Mouse (Mus musculus) heart, embryonic 10.5 days (tissue): ENCODE measurements at regions not wholly inside any gene's neighbourhood (a gene's known extent, or its start where the extent isn't known, plus 50 kb on each side); places are given as distances from the start of the nearest gene placed in this dataset.

Experiments
- DNase-seq: peaks from one replicate; pipeline ENCODE4 v3.0.0-alpha.2; 2017; ENCODE audit warnings: low spot score
- H3K27ac ChIP-seq: fragments of 300-500 bp; sonication (generic); 2 replicates; pipeline ENCODE4 v1.5.1; 2016; ENCODE audit warnings: mild to moderate bottlenecking
- H3K27me3 ChIP-seq: fragments of 300-500 bp; sonication (generic); 2 replicates; pipeline ENCODE4 v1.6.1; 2016; ENCODE audit warnings: mild to moderate bottlenecking; ENCODE audit not compliant: poor library complexity, insufficient read depth, severe bottlenecking
- H3K36me3 ChIP-seq: fragments of 300-500 bp; sonication (generic); 2 replicates; pipeline ENCODE4 v1.6.1; 2016; ENCODE audit warnings: mild to moderate bottlenecking, moderate library complexity
- H3K4me1 ChIP-seq: fragments of 300-500 bp; sonication (generic); 2 replicates; pipeline ENCODE4 v1.6.1; 2016; ENCODE audit warnings: mild to moderate bottlenecking
- H3K4me3 ChIP-seq: fragments of 300-500 bp; sonication (generic); 2 replicates; pipeline ENCODE4 v1.5.1; 2016; ENCODE audit warnings: mild to moderate bottlenecking, moderate library complexity
- H3K9me3 ChIP-seq: fragments of 300-500 bp; sonication (generic); 2 replicates; pipeline ENCODE4 v1.6.1; 2016; ENCODE audit warnings: mild to moderate bottlenecking, moderate library complexity
- WGBS: fragments of 180-500 bp; shearing (Covaris S2); methylation state at CpG from one replicate; pipeline ENCODE4 v1.1.7; 2016; 5-methylcytosine and 5-hydroxymethylcytosine counted together

- 68% methylated on average over 2 of the region's 2 CpGs for WGBS
- DNase-seq: no peak
- Histone ChIP-seq H3K4me3 (no peak overlapping the region), H3K9me3 (no peaks in the 10 kb centered on the region), H3K4me1 (peaks cover 3% of the 10 kb centered on the region; the same call in 1 of the 2 replicates), H3K36me3 (no peaks in the 10 kb centered on the region), H3K27ac (no peak overlapping the region), H3K27me3 (no peaks in the 10 kb centered on the region)
These were observed 487.3 kb downstream of the Meis1 start for GRCm38 (mm10) chr11:18531264-18532110.

- Histone ChIP-seq H3K27ac (no peak overlapping the region), H3K4me3 (no peak overlapping the region), H3K4me1 (peaks cover 3% of the 10 kb centered on the region; the same call in 1 of the 2 replicates), H3K36me3 (no peaks in the 10 kb centered on the region), H3K27me3 (no peaks in the 10 kb centered on the region), H3K9me3 (no peaks in the 10 kb centered on the region)
- 58% methylated on average over 4 of the region's 4 CpGs for WGBS
- no peak for DNase-seq
These were observed 490.2 kb downstream of the Meis1 start for GRCm38 (mm10) chr11:18528568-18528967.

- no peaks in the 10 kb centered on the region for H3K27me3 ChIP-seq
- no peaks in the 10 kb centered on the region for H3K36me3 ChIP-seq
- WGBS: 73% methylated on average over 6 of the region's 6 CpGs
- no peak overlapping the region for H3K27ac ChIP-seq
- H3K4me1 ChIP-seq: no peaks in the 10 kb centered on the region
- H3K4me3 ChIP-seq: no peak overlapping the region
- no peaks in the 10 kb centered on the region for H3K9me3 ChIP-seq
- no peak for DNase-seq
These were observed 523.6 kb downstream of the Meis1 start for GRCm38 (mm10) chr11:18495108-18495757.

- DNase-seq: no peak
- Histone ChIP-seq H3K27me3 (no peaks in the 10 kb centered on the region), H3K4me3 (no peak overlapping the region), H3K9me3 (no peaks in the 10 kb centered on the region), H3K4me1 (no peaks in the 10 kb centered on the region), H3K27ac (no peak overlapping the region), H3K36me3 (no peaks in the 10 kb centered on the region)
- WGBS: 79% methylated on average over 5 of the region's 5 CpGs
These were observed 524.8 kb downstream of the Meis1 start for GRCm38 (mm10) chr11:18493981-18494380.

GRCm38 (mm10) chr11:18493086-18493485 lies 525.7 kb downstream of the Meis1 start:
- Histone ChIP-seq H3K9me3 (no peaks in the 10 kb centered on the region), H3K27ac (no peak overlapping the region), H3K4me3 (no peak overlapping the region), H3K4me1 (no peaks in the 10 kb centered on the region), H3K27me3 (no peaks in the 10 kb centered on the region), H3K36me3 (no peaks in the 10 kb centered on the region)
- 36% methylated on average over 2 of the region's 2 CpGs for WGBS
- DNase-seq: no peak

- DNase-seq: no peak
- Histone ChIP-seq H3K4me3 (no peak overlapping the region), H3K27ac (no peak overlapping the region), H3K27me3 (no peaks in the 10 kb centered on the region), H3K4me1 (no peaks in the 10 kb centered on the region), H3K9me3 (no peaks in the 10 kb centered on the region), H3K36me3 (no peaks in the 10 kb centered on the region)
- 75% methylated on average over 9 of the region's 9 CpGs for WGBS
These were observed 529.1 kb downstream of the Meis1 start for GRCm38 (mm10) chr11:18489517-18490256.

- Histone ChIP-seq H3K9me3 (no peaks in the 10 kb centered on the region), H3K27ac (no peak overlapping the region), H3K27me3 (no peaks in the 10 kb centered on the region), H3K4me3 (no peak overlapping the region), H3K36me3 (no peaks in the 10 kb centered on the region), H3K4me1 (no peaks in the 10 kb centered on the region)
- no peak for DNase-seq
These were observed 525.2 kb upstream of the Etaa1 start for GRCm38 (mm10) chr11:18478841-18479240.

GRCm38 (mm10) chr11:18451271-18451670 lies 497.6 kb upstream of the Etaa1 start:
- 57% methylated on average over 3 of the region's 3 CpGs for whole genome bisulfite sequencing
- H3K9me3 ChIP-seq: no peaks in the 10 kb centered on the region
- no peak for DNase-seq
- H3K27me3 ChIP-seq: no peaks in the 10 kb centered on the region
- H3K27ac ChIP-seq: no peak overlapping the region
- H3K36me3 ChIP-seq: no peaks in the 10 kb centered on the region
- no peaks in the 10 kb centered on the region for H3K4me1 ChIP-seq
- no peak overlapping the region for H3K4me3 ChIP-seq

- no peak for DNase-seq
- no peaks in the 10 kb centered on the region for H3K27me3 ChIP-seq
These were observed 495.2 kb upstream of the Etaa1 start for GRCm38 (mm10) chr11:18448879-18449278.

GRCm38 (mm10) chr11:18444600-18444999 lies 490.9 kb upstream of the Etaa1 start:
- H3K4me3 ChIP-seq: no peak overlapping the region
- H3K4me1 ChIP-seq: no peaks in the 10 kb centered on the region
- H3K27ac ChIP-seq: no peak overlapping the region
- no peaks in the 10 kb centered on the region for H3K36me3 ChIP-seq
- no peak for DNase-seq
- no peaks in the 10 kb centered on the region for H3K9me3 ChIP-seq
- no peaks in the 10 kb centered on the region for H3K27me3 ChIP-seq
- 73% methylated on average over 8 of the region's 8 CpGs for WGBS

More at GRCm38 (mm10) chr11:18448879-18449278, 495.2 kb upstream of the Etaa1 start:
- no peaks in the 10 kb centered on the region for H3K9me3 ChIP-seq
- H3K36me3 ChIP-seq: no peaks in the 10 kb centered on the region
- 82% methylated on average over 1 of the region's 1 CpGs for WGBS
- H3K4me3 ChIP-seq: no peak overlapping the region
- no peaks in the 10 kb centered on the region for H3K4me1 ChIP-seq
- no peak overlapping the region for H3K27ac ChIP-seq

- DNase-seq: no peak
- H3K36me3 ChIP-seq: no peaks in the 10 kb centered on the region
- H3K4me1 ChIP-seq: no peaks in the 10 kb centered on the region
- 50% methylated on average over 5 of the region's 5 CpGs for WGBS
- no peak overlapping the region for H3K27ac ChIP-seq
- H3K27me3 ChIP-seq: no peaks in the 10 kb centered on the region
- H3K9me3 ChIP-seq: no peaks in the 10 kb centered on the region
- no peak overlapping the region for H3K4me3 ChIP-seq
These were observed 490.4 kb upstream of the Etaa1 start for GRCm38 (mm10) chr11:18444101-18444500.

- no peaks in the 10 kb centered on the region for H3K36me3 ChIP-seq
- H3K9me3 ChIP-seq: no peaks in the 10 kb centered on the region
- no peak overlapping the region for H3K27ac ChIP-seq
- DNase-seq: no peak
- H3K4me3 ChIP-seq: no peak overlapping the region
- no peaks in the 10 kb centered on the region; the same call in 1 of the 2 replicates for H3K4me1 ChIP-seq
- no peaks in the 10 kb centered on the region for H3K27me3 ChIP-seq
- WGBS: 81% methylated on average over 2 of the region's 2 CpGs
These were observed 489.5 kb upstream of the Etaa1 start for GRCm38 (mm10) chr11:18443156-18443555.
